Mouse (Mus musculus) C2C12 (cell line): ENCODE data around the gene 1700010I14Rik.

Experiments used
- CEBPB ChIP-seq: IDR thresholded peaks from one replicate; pipeline ENCODE4 v1.6.1; 2011; ENCODE audit warnings: low read depth, mild to moderate bottlenecking, control low read depth, moderate library complexity
- CTCF ChIP-seq: IDR thresholded peaks from one replicate; pipeline ENCODE4 v1.5.1; 2011; ENCODE audit not compliant: control insufficient read depth, insufficient read depth, insufficient read length
- FOSL1 ChIP-seq: IDR thresholded peaks from one replicate; pipeline ENCODE4 v1.8.0; 2011; ENCODE audit warnings: mild to moderate bottlenecking, low read length; ENCODE audit not compliant: poor library complexity, insufficient read depth, severe bottlenecking
- MAX ChIP-seq: IDR thresholded peaks from one replicate; pipeline ENCODE4 v1.6.1; 2011; ENCODE audit warnings: mild to moderate bottlenecking, control low read depth
- MYOG ChIP-seq: IDR thresholded peaks from one replicate; pipeline ENCODE4 v1.6.1; 2011; ENCODE audit not compliant: control insufficient read depth, insufficient read length; ENCODE audit errors: extremely low read depth
- USF1 ChIP-seq: IDR thresholded peaks from one replicate; pipeline ENCODE4 v1.6.1; 2011; ENCODE audit warnings: low read depth, mild to moderate bottlenecking, control low read depth, moderate library complexity

GRCm38 (mm10) chr17:8974423-8974822, 13.7 kb upstream of the 1700010I14Rik start:
- no peak for TF ChIP-seq CTCF
- no peak for TF ChIP-seq USF1
- TF ChIP-seq MYOG: no peak
- TF ChIP-seq FOSL1: no peak
- no peak for TF ChIP-seq CEBPB
- TF ChIP-seq MAX: no peak
